Comparison of ENCODE assay signal across 8 mouse cellular contexts in the genomic region with DNA sequence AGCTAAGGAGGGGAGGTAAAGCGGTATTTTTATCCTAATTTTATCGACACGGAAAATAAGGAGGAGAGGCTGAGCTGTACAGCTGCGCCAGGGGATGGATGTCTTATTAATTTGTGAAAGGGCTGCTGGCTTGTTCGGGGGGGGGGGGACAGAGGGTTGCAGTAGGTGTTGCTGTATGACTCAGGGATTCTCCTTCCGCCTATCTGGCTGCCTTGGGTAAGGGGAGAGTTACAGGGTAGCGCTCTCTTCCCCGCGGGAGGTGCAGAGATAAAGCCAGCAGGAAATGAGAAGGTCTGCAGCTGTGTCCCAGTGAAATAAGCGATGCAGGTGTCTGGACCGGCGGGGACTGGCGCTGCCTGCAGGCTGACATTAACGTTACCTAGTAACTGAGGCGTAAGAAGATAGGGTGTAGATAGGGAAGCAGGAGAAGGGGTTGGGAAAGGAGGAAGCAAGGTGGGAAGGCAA. TPM values are rescaled to one million over a fixed set of nuclear protein-coding genes. Genes with fewer than 3 reads are reported as not detected.
DNase-seq lines count a peak whose midpoint lies in the region; ATAC-seq lines count a peak whose summit lies in the region.

No protein-coding gene starts in this region.

- H3K27me3 ChIP-seq in erythroblast, embryonic 14.5 days (ENCODE audit: control insufficient read depth), result peaks cover 39% of the 10 kb centered on the region
- no peaks in the 10 kb centered on the region for H3K27me3 ChIP-seq in hindbrain, embryonic 16.5 days (replicated peaks; ENCODE audit: control insufficient read depth, insufficient read depth, low read length)
- peaks cover 35% of the 10 kb centered on the region for H3K27me3 ChIP-seq in liver, embryonic 13.5 days

- H3K4me2 ChIP-seq in hindbrain, embryonic 16.5 days (ENCODE audit: low read length), result peak overlapping the region; percentile 64
- H3K4me2 ChIP-seq in liver, embryonic 13.5 days, result peak overlapping the region; percentile 67

- H3K27ac ChIP-seq in hindbrain, embryonic 16.5 days (ENCODE audit: low read depth, low read length), result peak overlapping the region; percentile 69
- H3K27ac ChIP-seq in liver, embryonic 13.5 days, result no peak overlapping the region

- DNase-seq in CD4-positive, CD25-positive, alpha-beta regulatory T cell, adult 2 months (ENCODE audit: low read depth, low spot score), result peak; percentile 51
- peak; percentile 53 to 55 for DNase-seq in cerebellum, postnatal 14 days
- DNase-seq in liver, embryonic 13.5 days, result peak; percentile 20
- DNase-seq in retina, postnatal 1 day, result peak; percentile 55
- DNase-seq in spleen, postnatal 10 days (ENCODE audit: low spot score in 2 of 2), result no peak

- H3K9ac ChIP-seq in hindbrain, embryonic 16.5 days (ENCODE audit: low read depth, low read length), result peak overlapping the region; percentile 44
- peak overlapping the region; percentile 3; the same call in 1 of the 2 replicates for H3K9ac ChIP-seq in liver, embryonic 13.5 days

- peak overlapping the region; percentile 31 for H3K4me3 ChIP-seq in erythroblast, embryonic 14.5 days (replicated peaks)
- peak overlapping the region; percentile 38 for H3K4me3 ChIP-seq in hindbrain, embryonic 16.5 days (ENCODE audit: low read length)
- H3K4me3 ChIP-seq in liver, embryonic 13.5 days (replicated peaks), result peak overlapping the region; percentile 45

- H3K36me3 ChIP-seq in erythroblast, embryonic 14.5 days (ENCODE audit: control insufficient read depth), result no peaks in the 10 kb centered on the region
- no peaks in the 10 kb centered on the region for H3K36me3 ChIP-seq in hindbrain, embryonic 16.5 days (ENCODE audit: control insufficient read depth, insufficient read depth, low read length)
- H3K36me3 ChIP-seq in liver, embryonic 13.5 days, result no peaks in the 10 kb centered on the region

- H3K4me1 ChIP-seq in erythroblast, embryonic 14.5 days (ENCODE audit: control insufficient read depth), result peaks cover 18% of the 10 kb centered on the region
- peaks cover 6% of the 10 kb centered on the region for H3K4me1 ChIP-seq in hindbrain, embryonic 16.5 days (ENCODE audit: control insufficient read depth, insufficient read depth, low read depth, low read length)
- H3K4me1 ChIP-seq in liver, embryonic 13.5 days (replicated peaks), result peaks cover 21% of the 10 kb centered on the region

- no peak for ATAC-seq in erythroblast, adult 5-6 weeks (replicated peaks; ENCODE audit: low FRiP score, poor library complexity, severe bottlenecking)
- ATAC-seq in hindbrain, embryonic 16.5 days, result peak; percentile 73
- ATAC-seq in liver, embryonic 13.5 days (ENCODE audit: low read depth), result peak; percentile 33; the same call in 1 of the 2 replicates

- no peaks in the 10 kb centered on the region for H3K9me3 ChIP-seq in erythroblast, embryonic 14.5 days (ENCODE audit: control insufficient read depth, low read length)
- H3K9me3 ChIP-seq in hindbrain, embryonic 16.5 days (ENCODE audit: control insufficient read depth, low read length), result no peaks in the 10 kb centered on the region
- H3K9me3 ChIP-seq in liver, embryonic 13.5 days (replicated peaks), result no peaks in the 10 kb centered on the region

- WGBS in hindbrain, embryonic 16.5 days, result 3% methylated on average over 15 of the region's 15 CpGs
- WGBS in liver, embryonic 13.5 days (ENCODE audit: insufficient replicate concordance), result 2% methylated on average over 15 of the region's 15 CpGs

RNA-seq across cellular contexts. Expression of gene Cebpe, which starts 2.7 kb away (rescaled TPM):
- 0.05 and 0.24 TPM in 2 replicates for polyA plus RNA-seq in erythroblast, embryonic 14.5 days (2012)
- total RNA-seq in erythroblast, adult 5-6 weeks (2015; ENCODE audit: low replicate concordance), result 22.4 and 29.4 TPM in 2 replicates
- 27.7 and 53.0 TPM in 2 replicates for total RNA-seq in erythroblast, adult 5-6 weeks (2017; ENCODE audit: low replicate concordance)
- not detected in 2 replicates for polyA plus RNA-seq in hindbrain, embryonic 16.5 days (2015; fragmentation: Nextera tagmentation; extraction: Ambion mirVana)
- 3.4 and 3.5 TPM in 2 replicates for polyA plus RNA-seq in liver, embryonic 13.5 days (2015; fragmentation: Nextera tagmentation; extraction: Ambion mirVana)

RNA-seq across cellular contexts. Expression of gene Gm29776, which starts 16.0 kb away (rescaled TPM):
- polyA plus RNA-seq in erythroblast, embryonic 14.5 days (2012), result not detected in 2 replicates
- total RNA-seq in erythroblast, adult 5-6 weeks (2015; ENCODE audit: low replicate concordance), result not detected in 2 replicates
- total RNA-seq in erythroblast, adult 5-6 weeks (2017; ENCODE audit: low replicate concordance), result not detected in 2 replicates
- 0.28 and 0.34 TPM in 2 replicates for polyA plus RNA-seq in hindbrain, embryonic 16.5 days (2015; fragmentation: Nextera tagmentation; extraction: Ambion mirVana)
- 0.03 and 0.05 TPM in 2 replicates for polyA plus RNA-seq in liver, embryonic 13.5 days (2015; fragmentation: Nextera tagmentation; extraction: Ambion mirVana)

RNA-seq across cellular contexts. Expression of gene Acin1, which starts 27.9 kb away (rescaled TPM):
- 38.2 and 40.2 TPM in 2 replicates for polyA plus RNA-seq in erythroblast, embryonic 14.5 days (2012)
- 173 and 217 TPM in 2 replicates for total RNA-seq in erythroblast, adult 5-6 weeks (2015; ENCODE audit: low replicate concordance)
- total RNA-seq in erythroblast, adult 5-6 weeks (2017; ENCODE audit: low replicate concordance), result 369 and 562 TPM in 2 replicates
- 89.5 and 98.2 TPM in 2 replicates for polyA plus RNA-seq in hindbrain, embryonic 16.5 days (2015; fragmentation: Nextera tagmentation; extraction: Ambion mirVana)
- polyA plus RNA-seq in liver, embryonic 13.5 days (2015; fragmentation: Nextera tagmentation; extraction: Ambion mirVana), result 62.5 and 68.7 TPM in 2 replicates

RNA-seq across cellular contexts. Expression of gene 1700123O20Rik, which starts 28.6 kb away (rescaled TPM):
- 4.9 and 7.8 TPM in 2 replicates for polyA plus RNA-seq in erythroblast, embryonic 14.5 days (2012)
- 22.7 and 25.5 TPM in 2 replicates for total RNA-seq in erythroblast, adult 5-6 weeks (2015; ENCODE audit: low replicate concordance)
- 18.1 and 25.8 TPM in 2 replicates for total RNA-seq in erythroblast, adult 5-6 weeks (2017; ENCODE audit: low replicate concordance)
- 68.2 and 69.1 TPM in 2 replicates for polyA plus RNA-seq in hindbrain, embryonic 16.5 days (2015; fragmentation: Nextera tagmentation; extraction: Ambion mirVana)
- polyA plus RNA-seq in liver, embryonic 13.5 days (2015; fragmentation: Nextera tagmentation; extraction: Ambion mirVana), result 46.3 and 51.6 TPM in 2 replicates

Comparison
In these comparisons a context has a peak if more than half of its experiments do, and no peak if none do; other contexts are left out.
1. DNase-seq: peak in CD4-positive, CD25-positive, alpha-beta regulatory T cell, adult 2 months (single experiment), cerebellum, postnatal 14 days (2 of 2), liver, embryonic 13.5 days (single experiment) and retina, postnatal 1 day (single experiment); none in spleen, postnatal 10 days (0 of 2).
2. Peak in every context shown above with its lines, with median percentiles within 50 percentile points of each other: H3K4me3 ChIP-seq.